Mouse (Mus musculus) hindbrain, embryonic 15.5 days (tissue): Measurements from ENCODE around the gene Emc8. TPM values are rescaled to one million over a fixed set of nuclear protein-coding genes. Genes with fewer than 3 reads are reported as not detected.
A peak's percentile ranks its signal among the peaks of the same experiment; 100 is the strongest.

ENCODE experiments used
- ATAC-seq: fragments of 200-750 bp; cut with Nextera tagmentation; 2 replicates; pipeline ENCODE4 v1.8.0; 2017; ENCODE audit warnings: low read depth, moderate number of reproducible peaks, moderate TSS enrichment; ENCODE audit not compliant: low FRiP score
- H3K27ac ChIP-seq: fragments of 300-500 bp; sonication (generic); replicated peaks from 2 replicates; pipeline ENCODE4 v1.5.1; 2015; ENCODE audit warnings: mild to moderate bottlenecking, inconsistent platforms
- H3K27me3 ChIP-seq: fragments of 300-500 bp; sonication (generic); 2 replicates; pipeline ENCODE4 v1.6.1; 2015; ENCODE audit warnings: control low read depth, inconsistent platforms
- H3K36me3 ChIP-seq: fragments of 300-500 bp; sonication (generic); 2 replicates; pipeline ENCODE4 v1.6.1; 2015; ENCODE audit warnings: control low read depth, inconsistent platforms
- H3K4me1 ChIP-seq: fragments of 300-500 bp; sonication (generic); replicated peaks from 2 replicates; pipeline ENCODE4 v1.6.1; 2015; ENCODE audit warnings: control low read depth, inconsistent platforms
- H3K4me2 ChIP-seq: fragments of 300-500 bp; sonication (generic); 2 replicates; pipeline ENCODE4 v1.6.1; 2015; ENCODE audit warnings: moderate library complexity, mild to moderate bottlenecking, inconsistent platforms
- H3K4me3 ChIP-seq: fragments of 300-500 bp; sonication (generic); 2 replicates; pipeline ENCODE4 v1.5.1; 2015; ENCODE audit warnings: mild to moderate bottlenecking, inconsistent platforms
- H3K9ac ChIP-seq: fragments of 300-500 bp; sonication (generic); 2 replicates; pipeline ENCODE4 v1.6.1; 2015; ENCODE audit warnings: inconsistent platforms
- H3K9me3 ChIP-seq: fragments of 300-500 bp; sonication (generic); 2 replicates; pipeline ENCODE4 v1.6.1; 2016; ENCODE audit warnings: control low read depth, inconsistent platforms
- WGBS: fragments of 180-500 bp; shearing (Covaris S2); methylation state at CpG from one replicate; pipeline ENCODE4 v1.1.7; 2015; 5-methylcytosine and 5-hydroxymethylcytosine counted together
- polyA plus RNA-seq: library from polyadenylated mRNA; unstranded; fragments of >200 nt; fragmentation: Nextera tagmentation; extraction: Ambion mirVana; gene quantifications from 2 replicates; pipeline ENCODE4 v1.2.1, GENCODE M21; 2015

The Emc8 gene
- 114 and 124 TPM in 2 replicates for polyA plus RNA-seq

GRCm38 (mm10) chr8:120668374-120668905 lies at the start of gene Emc8:
Emc8 (minus strand) TSS chr8:120668573.
- peak within 1 kb of the TSS; percentile 99 for H3K4me3 ChIP-seq

GRCm38 (mm10) chr8:120715996-120716680 lies 47.8 kb upstream of the Emc8 start:
- no peak overlapping the region for H3K27ac ChIP-seq
- ATAC-seq, result no peak
- no peak overlapping the region for H3K9ac ChIP-seq
- H3K27me3 ChIP-seq, result no peaks in the 10 kb centered on the region
- H3K36me3 ChIP-seq, result no peaks in the 10 kb centered on the region
- H3K9me3 ChIP-seq, result no peaks in the 10 kb centered on the region
- no peaks in the 10 kb centered on the region for H3K4me1 ChIP-seq
- WGBS, result 85% methylated on average over 15 of the region's 15 CpGs
- H3K4me3 ChIP-seq, result no peak overlapping the region
- H3K4me2 ChIP-seq, result no peak overlapping the region

More at GRCm38 (mm10) chr8:120668374-120668905, at the start of gene Emc8:
- peak within 1 kb of the TSS; percentile 81 for H3K4me2 ChIP-seq
- WGBS, result 1% methylated on average over 46 of the region's 51 CpGs
- H3K4me1 ChIP-seq, result peaks cover 58% of the 10 kb centered on the region
- peak within 1 kb of the TSS; percentile 96 for H3K9ac ChIP-seq
- H3K27ac ChIP-seq, result peak within 1 kb of the TSS; percentile 90
- peaks cover 31% of the 10 kb centered on the region for H3K36me3 ChIP-seq
- H3K27me3 ChIP-seq, result no peaks in the 10 kb centered on the region
- no peak for ATAC-seq
- no peaks in the 10 kb centered on the region for H3K9me3 ChIP-seq

GRCm38 (mm10) chr8:120715200-120715599 lies 46.8 kb upstream of the Emc8 start:
- no peaks in the 10 kb centered on the region for H3K4me1 ChIP-seq
- no peak overlapping the region for H3K4me2 ChIP-seq
- no peaks in the 10 kb centered on the region for H3K27me3 ChIP-seq
- no peaks in the 10 kb centered on the region for H3K36me3 ChIP-seq
- no peak overlapping the region for H3K27ac ChIP-seq
- H3K4me3 ChIP-seq, result no peak overlapping the region
- H3K9ac ChIP-seq, result no peak overlapping the region
- ATAC-seq, result no peak
- H3K9me3 ChIP-seq, result no peaks in the 10 kb centered on the region
- 81% methylated on average over 6 of the region's 6 CpGs for WGBS

- no peaks in the 10 kb centered on the region for H3K9me3 ChIP-seq
- no peaks in the 10 kb centered on the region for H3K4me1 ChIP-seq
- H3K36me3 ChIP-seq, result no peaks in the 10 kb centered on the region
- H3K27me3 ChIP-seq, result no peaks in the 10 kb centered on the region
- H3K4me3 ChIP-seq, result no peak overlapping the region
- no peak overlapping the region for H3K4me2 ChIP-seq
- no peak overlapping the region for H3K27ac ChIP-seq
- no peak overlapping the region for H3K9ac ChIP-seq
- ATAC-seq, result no peak
- 87% methylated on average over 10 of the region's 10 CpGs for WGBS
Observed at GRCm38 (mm10) chr8:120709176-120709575, 40.8 kb upstream of the Emc8 start.

- 83% methylated on average over 3 of the region's 3 CpGs for WGBS
- Histone ChIP-seq H3K4me1 (no peaks in the 10 kb centered on the region), H3K9ac (no peak overlapping the region), H3K27me3 (no peaks in the 10 kb centered on the region), H3K4me2 (no peak overlapping the region), H3K36me3 (no peaks in the 10 kb centered on the region), H3K27ac (no peak overlapping the region), H3K4me3 (no peak overlapping the region), H3K9me3 (no peaks in the 10 kb centered on the region)
- no peak for ATAC-seq
Observed at GRCm38 (mm10) chr8:120706193-120706592, 37.8 kb upstream of the Emc8 start.

GRCm38 (mm10) chr8:120705163-120705562 lies 36.8 kb upstream of the Emc8 start:
- Histone ChIP-seq H3K36me3 (no peaks in the 10 kb centered on the region), H3K27ac (no peak overlapping the region), H3K9me3 (no peaks in the 10 kb centered on the region), H3K27me3 (no peaks in the 10 kb centered on the region), H3K9ac (no peak overlapping the region), H3K4me1 (no peaks in the 10 kb centered on the region), H3K4me2 (no peak overlapping the region), H3K4me3 (no peak overlapping the region)
- 81% methylated on average over 15 of the region's 15 CpGs for WGBS
- no peak for ATAC-seq

- H3K27me3 ChIP-seq, result no peaks in the 10 kb centered on the region
- no peak overlapping the region for H3K9ac ChIP-seq
- H3K4me2 ChIP-seq, result no peak overlapping the region
- no peak for ATAC-seq
- H3K4me3 ChIP-seq, result no peak overlapping the region
- 61% methylated on average over 9 of the region's 9 CpGs for WGBS
- H3K36me3 ChIP-seq, result no peaks in the 10 kb centered on the region
- H3K27ac ChIP-seq, result no peak overlapping the region
- no peaks in the 10 kb centered on the region for H3K9me3 ChIP-seq
- no peaks in the 10 kb centered on the region for H3K4me1 ChIP-seq
Observed at GRCm38 (mm10) chr8:120704203-120704602, 35.8 kb upstream of the Emc8 start.

GRCm38 (mm10) chr8:120701758-120702465 lies 33.5 kb upstream of the Emc8 start:
- Histone ChIP-seq H3K27ac (no peak overlapping the region), H3K36me3 (no peaks in the 10 kb centered on the region), H3K4me1 (no peaks in the 10 kb centered on the region; the same call in 1 of the 2 replicates), H3K9ac (no peak overlapping the region), H3K9me3 (no peaks in the 10 kb centered on the region), H3K4me3 (no peak overlapping the region), H3K27me3 (no peaks in the 10 kb centered on the region), H3K4me2 (no peak overlapping the region)
- no peak for ATAC-seq
- 73% methylated on average over 19 of the region's 19 CpGs for whole genome bisulfite sequencing

GRCm38 (mm10) chr8:120700053-120700452 lies 31.7 kb upstream of the Emc8 start:
- Histone ChIP-seq H3K9me3 (no peaks in the 10 kb centered on the region), H3K4me2 (no peak overlapping the region), H3K9ac (no peak overlapping the region), H3K27ac (no peak overlapping the region), H3K4me1 (peaks cover 8% of the 10 kb centered on the region), H3K4me3 (no peak overlapping the region), H3K36me3 (no peaks in the 10 kb centered on the region), H3K27me3 (no peaks in the 10 kb centered on the region)
- no peak for ATAC-seq
- WGBS, result 92% methylated on average over 4 of the region's 4 CpGs

- ATAC-seq, result no peak
- Histone ChIP-seq H3K27me3 (no peaks in the 10 kb centered on the region), H3K9ac (no peak overlapping the region), H3K27ac (no peak overlapping the region), H3K4me2 (no peak overlapping the region), H3K36me3 (no peaks in the 10 kb centered on the region), H3K4me1 (peaks cover 8% of the 10 kb centered on the region), H3K9me3 (no peaks in the 10 kb centered on the region), H3K4me3 (no peak overlapping the region)
- 67% methylated on average over 2 of the region's 2 CpGs for WGBS
Observed at GRCm38 (mm10) chr8:120699565-120699964, 31.2 kb upstream of the Emc8 start.

- Histone ChIP-seq H3K9me3 (no peaks in the 10 kb centered on the region), H3K4me3 (no peak overlapping the region), H3K27ac (no peak overlapping the region), H3K4me1 (peaks cover 8% of the 10 kb centered on the region), H3K4me2 (no peak overlapping the region), H3K27me3 (no peaks in the 10 kb centered on the region), H3K36me3 (no peaks in the 10 kb centered on the region), H3K9ac (no peak overlapping the region)
- 82% methylated on average over 6 of the region's 6 CpGs for WGBS
- no peak for ATAC-seq
Observed at GRCm38 (mm10) chr8:120699079-120699478, 30.7 kb upstream of the Emc8 start.

- H3K9ac ChIP-seq, result no peak overlapping the region
- H3K9me3 ChIP-seq, result no peaks in the 10 kb centered on the region
- no peak overlapping the region for H3K27ac ChIP-seq
- H3K4me1 ChIP-seq, result peaks cover 8% of the 10 kb centered on the region
- H3K4me2 ChIP-seq, result no peak overlapping the region
- no peak overlapping the region for H3K4me3 ChIP-seq
- no peaks in the 10 kb centered on the region for H3K27me3 ChIP-seq
- no peaks in the 10 kb centered on the region for H3K36me3 ChIP-seq
- 80% methylated on average over 7 of the region's 7 CpGs for WGBS
- no peak for ATAC-seq
Observed at GRCm38 (mm10) chr8:120698426-120698825, 30.1 kb upstream of the Emc8 start.
